Mouse (Mus musculus): ENCODE results near the gene Rufy2.

- no peak for TF ChIP-seq CTCF (IDR thresholded peaks at IDR 0.05 in 2 of 3, conservative IDR thresholded peaks at IDR 0.05 in 1 of 3; ENCODE audit: control insufficient read depth in 1 of 3, insufficient read depth in 1 of 3, low read depth in 2 of 3, low read length in 3 of 3, poor library complexity in 1 of 3, severe bottlenecking in 1 of 3)
- TF ChIP-seq POLR2A (IDR thresholded peaks at IDR 0.05; ENCODE audit: control insufficient read depth in 1 of 2, insufficient read depth in 1 of 2, low read depth in 1 of 2, low read length in 2 of 2, poor library complexity in 1 of 2): no peak
- no peak for TF ChIP-seq MYC (IDR thresholded peaks at IDR 0.05; ENCODE audit: low read depth, low read length)
- no peak for TF ChIP-seq MAFK (IDR thresholded peaks at IDR 0.05; ENCODE audit: borderline replicate concordance, low read depth, low read length)
Measured at GRCm38 (mm10) chr10:63064516-63064915, 84.5 kb downstream of the Rufy2 start.
